Mouse (Mus musculus) v-Abl transformed pro-B cells (cell line): Measurements from ENCODE around the gene Sdf4.

Experiments
- in situ Hi-C, 2 experiments: fragments of 400-800 bp; cut with MboI; formaldehyde crosslinking; loops; one replicate each; pipeline ENCODE4 v1.15.1; 2025; ENCODE audit not compliant: unreplicated experiment in 2 of 2

The Sdf4 gene

DNA sequence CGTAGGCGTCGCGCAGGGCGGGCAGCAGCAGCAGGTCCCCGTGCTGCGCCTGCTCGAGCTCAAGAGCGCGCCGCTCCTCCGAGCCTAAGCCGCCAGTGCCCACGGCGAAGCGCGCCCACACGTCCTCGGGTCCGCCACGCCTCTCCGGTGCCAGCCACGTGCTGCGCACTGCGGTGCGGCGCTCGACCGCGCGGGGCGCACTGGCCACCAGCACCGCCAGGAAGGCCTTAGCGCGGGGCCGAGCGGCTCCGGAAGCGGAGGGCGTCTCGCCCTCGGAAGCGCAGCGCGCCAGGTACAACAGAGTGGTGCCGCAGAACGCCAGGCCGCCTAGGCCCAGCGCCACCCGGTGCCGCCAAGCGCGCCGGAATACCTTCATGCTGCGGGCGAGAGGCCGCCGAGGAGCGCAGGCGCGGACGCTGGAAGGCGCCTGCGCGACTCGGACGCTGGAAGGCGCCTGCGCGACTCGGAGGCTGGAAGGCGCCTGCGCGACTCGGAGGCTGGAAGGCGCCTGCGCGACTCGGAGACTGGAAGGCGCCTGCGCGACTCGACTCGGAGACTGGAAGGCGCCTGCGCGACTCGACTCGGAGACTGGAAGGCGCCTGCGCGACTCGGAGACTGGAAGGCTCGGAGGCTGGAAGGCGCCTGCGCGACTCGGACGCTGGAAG lies at the start of gene Sdf4, which contains the start of gene B3galt6:
Gene Sdf4 (plus strand): TSS at position 632 of the 665 bp plus-strand sequence.
Gene B3galt6 (minus strand): TSS at position 409 of the 665 bp plus-strand sequence.
- in situ Hi-C loops, result no loop called here

DNA sequence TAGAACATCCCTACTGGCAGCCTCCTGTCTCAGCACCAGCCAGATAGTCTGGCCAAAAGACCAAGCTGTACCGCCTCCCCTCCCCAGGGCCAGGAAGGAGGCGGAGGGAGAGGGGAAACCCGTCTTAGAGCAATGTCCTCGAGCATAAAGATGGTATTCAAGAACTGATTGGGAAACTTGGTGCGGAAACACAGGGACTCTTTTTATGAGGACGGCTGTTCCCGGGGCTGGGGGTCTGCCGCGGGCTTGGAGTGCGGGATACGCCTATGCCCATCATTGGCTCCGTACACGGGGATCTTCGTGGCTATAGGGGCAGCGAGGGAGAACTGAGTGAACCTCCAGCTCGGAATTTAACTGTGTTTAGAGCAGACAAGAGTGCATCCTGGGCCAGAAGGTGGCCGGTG lies 49.6 kb upstream of the Sdf4 start:
- in situ Hi-C loops, result loop anchor here (5.0 to 25.0 kb wide), 3 partner anchors 51 to 1806 kb away; partner anchors contain the start of genes Acap3 (in 1 of the 2), Aurkaip1 (in 1 of the 2), Mxra8 (in 1 of the 2) and Pusl1 (in 1 of the 2)

DNA sequence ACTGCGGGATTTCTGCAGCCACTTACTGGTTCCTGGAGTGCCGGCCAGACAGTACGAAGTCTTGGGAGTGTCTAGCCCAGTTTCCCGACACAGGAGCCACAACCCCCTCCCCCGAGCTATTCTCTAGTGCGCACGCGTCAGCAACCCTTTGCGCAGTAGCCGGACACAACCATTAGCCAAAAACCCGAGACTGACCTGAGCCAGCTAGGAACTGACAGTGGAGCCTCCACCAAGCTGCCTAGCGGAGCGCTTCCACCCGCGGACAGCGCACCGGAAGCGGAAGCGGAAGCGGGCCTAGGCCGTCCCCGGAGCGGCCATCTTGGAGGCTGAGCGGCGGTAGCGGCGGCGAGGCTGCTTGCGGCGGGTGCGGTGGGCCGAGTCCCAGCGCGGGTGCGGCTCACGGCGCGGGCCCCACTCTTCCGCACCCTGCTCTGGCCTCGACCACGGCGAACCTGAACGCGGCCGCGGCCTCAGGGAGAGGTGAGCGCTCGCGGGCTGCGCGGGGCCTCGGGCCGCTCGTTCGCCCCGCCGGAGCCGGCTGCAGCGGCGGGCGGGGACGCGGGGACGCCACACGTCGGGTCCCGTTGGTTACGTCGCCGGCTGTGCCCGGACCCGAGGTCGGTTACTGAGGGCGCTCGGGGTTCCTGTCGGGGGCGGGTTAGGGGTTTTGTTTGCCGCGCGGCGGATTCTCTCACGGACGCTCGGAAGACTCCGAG lies 49.0 kb upstream of the Sdf4 start, which contains the start of gene Ube2j2:
Gene Ube2j2 (plus strand): TSS at position 298 of the 716 bp plus-strand sequence.
- in situ Hi-C loops, result loop anchor here (5.0 to 25.0 kb wide), 3 partner anchors 51 to 1806 kb away; partner anchors contain the start of genes Acap3 (in 1 of the 2), Aurkaip1 (in 1 of the 2), Mxra8 (in 1 of the 2) and Pusl1 (in 1 of the 2)

DNA sequence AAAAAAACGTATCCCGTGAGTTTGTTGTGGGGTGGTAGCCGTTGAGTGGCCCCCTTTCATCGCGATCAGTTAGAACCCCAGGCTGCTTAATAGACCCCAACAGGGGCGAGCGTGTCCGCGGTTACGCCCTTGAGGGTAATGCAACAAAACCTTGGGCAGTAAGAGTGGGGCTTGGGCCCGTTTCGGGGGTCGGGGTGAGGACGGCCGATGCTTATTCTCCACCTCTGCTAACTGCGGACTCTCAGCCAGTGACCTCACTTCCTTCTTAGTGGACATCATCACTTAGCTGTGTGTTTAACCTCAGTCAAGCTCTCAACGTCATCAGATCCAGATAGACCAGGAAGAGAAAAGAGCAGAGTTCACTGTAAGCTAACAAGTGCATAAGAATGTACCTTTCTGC lies 48.4 kb upstream of the Sdf4 start:
- in situ Hi-C loops, result loop anchor here (5.0 to 25.0 kb wide), 3 partner anchors 52 to 1807 kb away; partner anchors contain the start of genes Acap3 (in 1 of the 2), Aurkaip1 (in 1 of the 2), Mxra8 (in 1 of the 2) and Pusl1 (in 1 of the 2)

DNA sequence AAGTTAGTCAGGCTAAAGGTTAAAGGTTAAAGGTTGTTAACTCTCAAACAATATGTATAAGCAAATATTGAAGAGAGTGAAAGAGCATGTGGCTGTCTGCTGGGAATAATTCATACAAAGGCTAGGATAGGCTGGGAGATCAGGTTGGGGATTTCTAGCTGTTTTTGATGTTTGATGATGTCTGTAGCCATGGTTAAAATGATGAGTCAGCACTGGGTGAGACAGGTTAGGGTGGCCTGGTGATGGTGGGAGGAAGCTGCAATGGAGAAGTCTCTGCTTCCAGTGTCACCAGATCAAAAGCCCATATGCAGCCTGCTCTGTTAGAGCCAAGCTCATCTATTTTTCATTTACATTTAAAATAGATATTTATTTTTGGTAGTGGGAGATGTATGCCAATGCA lies 45.6 kb upstream of the Sdf4 start:
- in situ Hi-C loops, result loop anchor here (5.0 to 25.0 kb wide), 3 partner anchors 112 to 1810 kb away; partner anchors contain the start of genes Aurkaip1 (in 2 of the 2), Mxra8 (in 1 of the 2), Trp73 (in 1 of the 2) and Wrap73 (in 1 of the 2)

DNA sequence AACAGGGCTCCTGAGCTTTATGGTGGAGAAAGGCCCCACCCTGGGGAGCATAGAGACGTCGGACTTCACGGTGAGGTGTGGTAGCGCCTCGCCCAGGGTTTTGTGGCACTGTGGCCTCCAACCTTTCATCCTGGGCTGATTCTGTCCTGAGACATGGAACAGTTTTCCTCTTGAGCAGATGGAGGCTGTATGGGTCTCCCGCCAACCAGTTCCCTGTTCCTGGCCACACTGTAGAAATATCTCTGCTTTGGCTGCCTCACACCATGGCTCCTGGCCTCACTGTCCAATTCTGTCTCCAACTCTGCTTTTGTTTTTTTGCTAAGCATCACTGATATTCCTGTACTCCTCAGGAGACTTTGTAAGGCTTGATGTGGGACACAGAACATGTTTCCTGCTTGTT lies 37.2 kb upstream of the Sdf4 start:
- in situ Hi-C loops, result loop anchor here in 1 of 2 experiments (5.0 kb wide), 1 partner anchor 147 kb away; no protein-coding TSS in a partner anchor

DNA sequence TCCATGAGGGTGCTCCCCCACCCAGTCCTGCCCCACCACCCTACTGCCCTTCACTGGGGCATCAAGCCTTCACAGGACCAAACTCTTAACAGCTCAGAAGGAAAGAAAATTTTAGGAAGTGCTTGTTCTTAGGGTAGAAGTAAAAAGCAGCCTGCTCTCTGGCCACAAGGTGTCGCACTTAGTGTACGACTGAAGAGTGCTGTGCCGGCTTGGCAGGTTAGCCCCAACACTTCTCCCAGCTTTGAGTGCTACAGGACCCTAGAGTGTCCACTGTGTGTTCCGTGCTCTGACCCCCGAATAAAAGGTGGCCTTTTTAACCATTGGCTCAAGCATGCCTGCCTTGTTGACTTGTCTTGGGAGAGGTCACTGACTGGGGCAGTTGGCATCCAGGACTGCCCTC lies 33.4 kb upstream of the Sdf4 start:
- in situ Hi-C loops, result loop anchor here in 1 of 2 experiments (5.0 kb wide), 1 partner anchor 143 kb away; no protein-coding TSS in a partner anchor

DNA sequence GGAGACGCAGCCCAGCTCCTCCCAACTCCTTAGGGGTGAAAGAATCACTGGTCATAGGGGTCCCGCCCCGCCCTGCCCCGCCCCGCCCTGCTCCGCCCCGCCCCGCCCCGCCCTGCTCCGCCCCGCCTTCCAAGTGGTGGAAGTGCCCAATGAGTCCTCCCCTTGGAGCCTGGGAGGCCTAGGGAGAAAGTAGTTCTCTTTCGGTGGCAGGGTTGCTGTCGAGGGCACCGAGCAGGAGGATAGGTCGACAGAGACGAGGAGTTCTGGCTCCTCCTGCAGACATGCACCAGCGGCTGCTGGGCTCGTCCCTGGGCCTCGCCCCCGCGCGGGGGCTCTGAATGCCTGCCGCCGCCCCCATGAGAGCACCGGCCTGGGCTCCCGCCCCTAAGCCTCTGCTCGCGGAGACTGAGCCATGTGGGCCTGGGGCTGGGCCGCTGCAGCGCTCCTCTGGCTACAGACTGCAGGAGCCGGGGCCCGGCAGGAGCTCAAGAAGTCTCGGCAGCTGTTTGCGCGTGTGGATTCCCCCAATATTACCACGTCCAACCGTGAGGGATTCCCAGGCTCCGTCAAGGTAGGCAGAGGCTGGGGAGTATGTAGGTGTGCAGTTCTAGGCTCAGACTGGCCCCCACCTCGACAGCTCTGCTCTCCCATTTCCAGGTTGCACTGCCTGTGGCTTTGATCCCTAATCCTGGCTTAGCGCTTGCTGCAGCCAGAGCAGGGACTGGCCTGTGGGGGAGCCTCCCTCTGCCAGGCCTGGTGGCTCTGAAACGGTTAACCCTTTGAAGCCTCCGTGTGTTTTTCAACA lies 30.3 kb upstream of the Sdf4 start, which contains the start of gene C1qtnf12:
Gene C1qtnf12 (plus strand): TSS at position 152 of the 805 bp plus-strand sequence.
- in situ Hi-C loops, result loop anchor here in 1 of 2 experiments (10.0 kb wide), 1 partner anchor 142 kb away; the partner anchor contains the start of gene 9430015G10Rik

DNA sequence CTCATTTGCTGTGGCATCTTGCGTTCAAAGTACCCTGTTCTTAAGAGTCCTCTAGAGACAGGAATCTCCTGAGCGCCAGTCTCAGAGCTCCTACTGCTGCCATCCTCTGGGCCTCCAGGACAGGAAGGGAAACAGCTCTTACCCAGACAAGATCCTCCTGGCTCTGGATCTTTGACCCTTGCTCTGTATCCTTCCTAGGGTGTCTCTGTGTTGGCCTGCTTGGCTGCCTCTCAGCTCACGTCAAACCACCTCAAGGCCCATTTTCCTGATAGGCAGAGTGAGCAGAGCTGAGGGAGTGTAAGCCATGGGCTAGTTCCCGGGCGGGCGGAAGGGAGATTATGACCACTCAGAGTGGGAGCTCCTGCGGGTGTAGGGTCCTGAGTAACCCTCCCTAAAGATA lies 29.6 kb upstream of the Sdf4 start:
- in situ Hi-C loops, result loop anchor here in 1 of 2 experiments (10.0 kb wide), 1 partner anchor 142 kb away; the partner anchor contains the start of gene 9430015G10Rik

DNA sequence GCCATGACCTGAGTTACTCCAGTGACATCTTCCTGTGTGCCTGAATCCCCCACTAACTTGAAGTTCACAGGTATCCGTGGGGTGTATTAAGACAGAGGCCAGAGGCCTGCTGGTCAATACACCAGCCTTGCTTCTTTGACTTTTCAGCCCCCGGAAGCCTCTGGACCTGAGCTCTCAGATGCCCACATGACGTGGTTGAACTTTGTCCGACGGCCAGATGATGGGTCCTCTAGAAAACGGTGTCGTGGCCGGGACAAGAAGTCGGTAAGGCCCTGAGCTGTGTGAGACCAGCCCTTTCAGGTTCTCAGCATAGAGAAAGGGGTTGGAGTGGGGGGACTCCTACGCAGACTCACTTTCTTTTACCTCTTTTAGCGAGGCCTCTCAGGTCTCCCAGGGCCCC lies 28.3 kb upstream of the Sdf4 start:
- in situ Hi-C loops, result loop anchor here in 1 of 2 experiments (10.0 kb wide), 1 partner anchor 140 kb away; the partner anchor contains the start of gene 9430015G10Rik

DNA sequence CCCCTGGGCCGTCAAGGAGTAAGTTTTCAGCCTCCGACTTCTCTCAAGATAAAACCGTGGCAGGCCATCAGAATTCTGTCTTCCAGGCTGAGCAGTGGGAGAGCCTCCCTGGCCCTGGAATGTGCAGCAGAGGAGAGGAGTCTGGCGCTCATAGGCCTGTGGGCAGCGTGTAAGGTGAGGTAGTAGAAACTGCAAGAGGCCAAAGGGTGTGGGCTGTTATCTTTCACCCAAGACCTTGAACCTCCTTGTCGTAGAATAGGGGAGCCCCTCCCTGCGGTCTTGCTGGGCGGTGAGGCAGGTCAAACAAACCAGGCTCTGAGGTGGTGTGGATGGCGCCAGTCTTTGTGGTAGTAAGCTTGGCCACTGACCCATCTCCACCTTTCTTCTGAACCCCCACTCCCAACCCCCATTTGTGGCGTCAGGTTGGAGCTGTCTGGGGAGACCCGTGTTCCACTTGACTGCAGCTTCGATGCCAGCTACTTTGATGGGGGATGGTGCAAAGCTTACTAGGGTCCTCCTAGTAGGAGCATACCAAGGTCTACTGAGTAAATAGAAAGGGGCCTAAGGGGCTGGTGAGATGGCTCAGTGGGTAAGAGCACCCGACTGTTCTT lies 23.5 kb upstream of the Sdf4 start:
- in situ Hi-C loops, result loop anchor here in 1 of 2 experiments (10.0 kb wide), 1 partner anchor 136 kb away; the partner anchor contains the start of gene 9430015G10Rik

DNA sequence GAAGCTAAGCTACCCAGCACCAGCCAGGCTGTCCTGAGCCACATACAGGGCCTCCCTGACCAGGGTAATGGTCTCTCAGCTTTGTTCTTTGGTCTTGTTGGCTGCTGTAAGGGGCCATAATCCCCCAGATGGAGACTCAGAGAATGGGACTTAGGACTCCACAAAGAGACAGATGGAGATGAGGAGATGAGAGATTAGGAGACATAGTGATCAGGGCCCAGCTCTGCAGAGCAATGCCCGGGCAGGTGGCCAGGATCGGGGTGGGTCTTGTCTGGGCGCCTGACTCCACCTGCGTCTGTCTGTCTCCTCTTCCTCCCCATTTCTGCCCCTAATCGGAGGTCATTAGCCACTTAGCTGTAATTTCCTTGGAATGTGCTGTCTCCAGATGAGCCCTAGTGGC lies 22.4 kb upstream of the Sdf4 start:
- in situ Hi-C loops, result no loop called here

DNA sequence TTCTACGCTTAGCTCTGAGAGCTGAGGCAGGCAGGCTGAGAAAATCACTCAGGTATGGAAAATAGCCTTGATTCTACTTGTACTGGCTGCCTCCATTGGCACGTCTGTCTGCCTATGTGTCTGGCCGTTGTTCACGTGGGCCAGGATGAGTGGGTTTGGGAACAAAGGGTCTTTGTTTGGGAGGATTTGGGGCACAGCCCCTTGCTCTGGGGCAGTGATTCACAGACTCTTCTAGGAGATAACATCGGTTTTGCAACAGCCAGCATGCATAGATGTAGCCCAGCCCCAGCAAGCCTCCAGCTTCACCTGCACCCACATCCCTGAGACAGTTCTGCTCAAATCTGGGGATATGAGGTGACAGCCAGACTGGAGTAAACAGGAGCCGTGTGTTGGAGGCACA lies 20.0 kb upstream of the Sdf4 start:
- in situ Hi-C loops, result no loop called here

DNA sequence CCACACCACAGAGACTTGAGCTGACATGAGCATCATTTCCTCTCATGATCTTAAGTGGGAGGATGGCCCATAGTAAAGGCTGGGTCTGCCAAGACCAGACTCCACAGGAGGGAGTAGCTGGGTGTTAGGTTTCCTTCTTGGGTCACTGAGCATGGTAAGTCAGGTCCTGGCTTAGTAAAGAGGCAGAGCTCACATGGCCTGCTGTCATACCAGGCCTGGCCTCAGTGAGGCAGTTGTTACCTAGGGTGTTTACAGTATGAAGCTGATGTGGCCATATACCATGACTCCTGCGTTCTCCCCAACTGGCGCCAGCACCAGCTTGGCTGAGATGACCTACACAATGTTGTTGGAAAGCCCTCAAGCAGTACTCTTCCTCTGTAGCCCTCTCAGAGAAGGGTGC lies 19.4 kb upstream of the Sdf4 start:
- in situ Hi-C loops, result no loop called here

DNA sequence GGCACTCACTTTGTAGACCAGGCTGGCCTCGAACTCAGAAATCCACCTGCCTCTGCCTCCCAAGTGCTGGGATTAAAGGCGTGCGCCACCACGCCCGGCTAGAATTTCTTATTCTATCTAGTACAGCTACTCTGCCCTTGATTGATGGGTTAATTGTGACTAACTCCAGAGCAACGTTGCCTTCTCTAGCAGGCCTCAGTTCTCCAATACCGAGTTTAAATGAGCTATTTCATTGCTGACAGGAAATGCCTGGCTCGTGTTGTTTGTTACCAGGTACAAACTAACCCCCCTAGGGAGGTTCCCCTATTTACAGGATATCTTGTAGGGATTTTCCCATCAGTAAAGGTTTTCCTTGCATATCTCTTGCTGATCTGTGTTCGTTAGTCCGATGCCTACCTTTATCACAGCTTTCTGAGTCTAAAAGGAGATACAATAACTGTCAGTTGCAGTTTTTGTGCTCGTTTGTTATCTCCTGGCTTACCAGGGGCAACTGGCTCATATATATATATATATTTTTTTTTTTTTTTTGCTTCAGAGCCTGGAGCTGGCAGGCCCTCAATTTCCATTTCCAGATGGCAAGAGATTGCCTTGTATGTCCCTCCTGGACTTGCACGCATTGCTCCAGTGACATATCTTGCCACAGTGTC lies 11.1 kb upstream of the Sdf4 start:
- in situ Hi-C loops, result no loop called here

DNA sequence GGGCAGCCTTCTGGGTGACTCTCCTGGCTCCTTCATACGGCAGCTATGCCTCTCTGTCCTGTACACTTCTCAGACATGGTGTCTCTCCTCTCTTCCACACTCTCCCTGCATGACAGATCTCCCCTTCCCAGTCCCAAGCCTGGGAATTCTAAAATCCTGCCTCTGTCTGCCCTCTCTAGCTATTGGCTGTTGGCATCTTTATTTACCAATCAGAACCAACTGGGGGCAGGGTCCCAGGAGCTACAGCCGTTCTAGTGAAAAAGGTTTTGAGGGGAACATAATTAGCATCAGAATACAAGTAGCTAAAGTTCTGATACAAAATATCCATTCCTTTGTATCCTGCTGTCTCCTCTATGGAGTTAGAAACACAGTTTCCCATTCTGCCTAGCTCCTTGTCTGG lies 8.9 kb upstream of the Sdf4 start:
- in situ Hi-C loops, result no loop called here

DNA sequence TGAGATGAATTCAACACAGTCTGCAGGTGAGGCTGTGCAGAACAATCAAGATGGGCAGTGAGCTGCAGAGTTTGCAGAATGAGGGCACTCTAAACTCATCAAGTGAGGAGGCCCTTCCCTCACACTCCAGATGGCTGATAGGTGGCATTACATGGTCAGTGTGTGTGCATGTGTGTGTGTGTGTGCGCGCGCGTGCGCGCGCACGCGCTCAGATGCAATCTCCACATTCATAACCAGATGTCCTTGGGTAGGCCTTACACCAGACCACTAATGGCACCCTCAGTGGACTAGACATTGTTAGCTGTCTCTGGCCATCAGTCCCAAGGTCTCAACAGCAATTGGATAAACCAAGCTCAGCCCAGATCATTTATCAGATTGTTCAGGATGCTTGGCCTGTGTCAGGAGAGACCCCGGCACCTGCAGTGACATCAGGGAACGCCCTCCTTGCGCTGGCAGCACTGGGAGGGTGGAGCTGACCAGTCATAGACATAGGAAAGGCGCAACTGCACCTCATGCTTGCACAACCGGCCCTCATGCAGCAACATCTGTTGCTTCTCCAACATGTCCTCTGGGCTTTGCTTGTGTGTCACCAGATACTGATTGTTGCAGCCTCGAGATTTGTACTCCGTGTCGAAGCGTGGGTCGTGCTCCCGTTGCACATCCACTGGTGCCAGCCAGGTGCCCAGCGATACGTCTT lies 1.3 kb upstream of the Sdf4 start:
- in situ Hi-C loops, result no loop called here

DNA sequence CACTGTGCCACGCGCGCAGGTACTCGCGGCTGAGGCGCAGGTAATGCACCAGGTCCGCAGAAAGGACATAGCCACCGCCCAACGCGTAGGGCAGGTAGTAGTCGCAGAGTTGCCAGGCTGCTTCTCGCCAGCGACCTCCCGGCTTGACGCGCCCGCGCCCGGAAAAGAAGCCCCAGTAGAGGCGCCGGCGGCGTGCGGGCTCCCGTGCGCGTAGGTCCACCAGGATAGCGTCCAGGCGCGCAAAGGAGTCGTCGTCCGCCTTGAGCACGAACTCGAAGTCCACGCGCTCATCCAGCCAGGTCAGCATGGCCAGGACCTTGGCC lies 803 bp upstream of the Sdf4 start:
- in situ Hi-C loops, result no loop called here
